Mouse (Mus musculus) liver, embryonic 14.5 days (tissue): ENCODE data around the gene Hcfc1r1.

Experiments used
- CTCF ChIP-seq: IDR thresholded peaks from 2 replicates; pipeline ENCODE4 v1.5.1; 2016; ENCODE audit warnings: antibody characterized with exemption, low read depth, control low read depth
- EP300 ChIP-seq: IDR thresholded peaks from 2 replicates; pipeline ENCODE4 v1.6.1; 2016; ENCODE audit warnings: antibody characterized with exemption, low read depth

GRCm38 (mm10) chr17:23675127-23675526 lies 1.7 kb downstream of the Hcfc1r1 start:
- TF ChIP-seq CTCF = no peak
- no peak for TF ChIP-seq EP300
